In the genomic region with DNA sequence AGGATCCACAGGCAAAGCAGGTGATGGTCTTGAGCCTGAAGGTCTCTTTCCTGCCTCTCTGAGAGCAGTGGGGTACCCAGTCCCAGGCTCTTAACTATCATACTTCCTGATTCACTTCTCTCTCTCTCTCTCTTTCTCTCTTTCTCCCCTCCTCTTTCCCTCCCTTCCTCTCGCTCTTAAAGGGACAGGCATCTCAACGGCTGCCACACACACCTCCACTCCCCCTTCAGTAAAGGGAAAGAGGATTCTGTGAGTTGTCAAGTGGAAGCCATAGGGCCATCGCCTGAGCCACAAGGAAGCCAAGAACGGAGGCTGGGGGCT, we compare ENCODE assay signal across 8 mouse cellular contexts. TPM values are rescaled to one million over a fixed set of nuclear protein-coding genes. Genes with fewer than 3 reads are reported as not detected.
A peak's percentile ranks its signal among the peaks of the same experiment; 100 is the strongest.
DNase-seq lines count a peak whose midpoint lies in the region; ATAC-seq and TF ChIP-seq lines count a peak whose summit lies in the region.

TSS of gene Ikbke (minus strand) at position 151 of the 321 bp plus-strand sequence.

- H3K9me3 ChIP-seq in hindbrain, embryonic 12.5 days (replicated peaks): no peaks in the 10 kb centered on the region

- H3K4me1 ChIP-seq in kidney, adult 2 months (ENCODE audit: control insufficient read depth, insufficient read depth, low read length): no peaks in the 10 kb centered on the region; the same call in 1 of the 2 replicates
- no peaks in the 10 kb centered on the region for H3K4me1 ChIP-seq in hindbrain, embryonic 12.5 days

- H3K4me2 ChIP-seq in hindbrain, embryonic 12.5 days (replicated peaks): peak within 1 kb of the TSS; percentile 36

- H3K27ac ChIP-seq in kidney, adult 2 months (ENCODE audit: insufficient read depth, low read depth, low read length): no peak within 1 kb of the TSS
- H3K27ac ChIP-seq in hindbrain, embryonic 12.5 days: no peak within 1 kb of the TSS

- no peak within 1 kb of the TSS; the same call in 1 of the 2 replicates for H3K9ac ChIP-seq in hindbrain, embryonic 12.5 days

- no peak for TF ChIP-seq POLR2A in kidney, adult 2 months (IDR thresholded peaks at IDR 0.05; ENCODE audit: low read depth, low read length)

- peak; percentile 10 for DNase-seq in kidney, adult 2 months
- no peak for DNase-seq in kidney, adult 11 months
- DNase-seq in NIH3T3 (ENCODE audit: low read depth): peak; percentile 61
- no peak for DNase-seq in layer of hippocampus, postnatal 25 days (ENCODE audit: extremely low spot score in 1 of 2, low spot score in 1 of 2)
- no peak for DNase-seq in left cerebral cortex, adult 11 months (ENCODE audit: low spot score)
- DNase-seq in frontal cortex, postnatal 10 days (ENCODE audit: low spot score in 2 of 2): no peak

- ATAC-seq in hindbrain, embryonic 12.5 days (ENCODE audit: low FRiP score): no peak
- ATAC-seq in megakaryocyte progenitor cell, adult 5-6 weeks (replicated peaks; ENCODE audit: poor library complexity): peak; percentile 37

- TF ChIP-seq CTCF in kidney, adult 2 months (conservative IDR thresholded peaks at IDR 0.05; ENCODE audit: insufficient read depth, insufficient read length, low read depth, low read length): no peak

- WGBS in kidney, adult 2 months: 30% methylated on average over 4 of the region's 4 CpGs
- WGBS in hindbrain, embryonic 12.5 days: 48% methylated on average over 4 of the region's 4 CpGs

- H3K27me3 ChIP-seq in kidney, adult 2 months (replicated peaks; ENCODE audit: control insufficient read depth, insufficient read depth, low read length): no peaks in the 10 kb centered on the region
- H3K27me3 ChIP-seq in hindbrain, embryonic 12.5 days: no peaks in the 10 kb centered on the region

- H3K36me3 ChIP-seq in kidney, adult 2 months (ENCODE audit: control insufficient read depth, insufficient read depth, low read length): no peaks in the 10 kb centered on the region
- no peaks in the 10 kb centered on the region for H3K36me3 ChIP-seq in hindbrain, embryonic 12.5 days

- peak within 1 kb of the TSS; percentile 34 for H3K4me3 ChIP-seq in kidney, adult 2 months (ENCODE audit: insufficient read depth, low read depth, low read length)
- H3K4me3 ChIP-seq in hindbrain, embryonic 12.5 days: 0 out of 2 replicates have a peak within 1 kb of the TSS, but pooled peaks have one; percentile 10

RNA-seq across cellular contexts. Expression of gene Ikbke, which starts in this region (rescaled TPM):
- 7.6 and 10.5 TPM in 2 replicates for polyA plus RNA-seq in kidney, adult 2 months (2012; rRNA removed)
- polyA plus RNA-seq in hindbrain, embryonic 12.5 days (2016; fragmentation: Nextera tagmentation; extraction: Ambion mirVana): 1.8 and 2.6 TPM in 2 replicates
- total RNA-seq in megakaryocyte progenitor cell, adult 5-6 weeks (2015): 21.4 and 22.1 TPM in 2 replicates
- 25.9 and 28.6 TPM in 2 replicates for total RNA-seq in megakaryocyte progenitor cell, adult 5-6 weeks (2017)
- 1 to 10 TPM in 1 of 2 experiments, under 1 TPM in 1; 0.98 to 2.7 TPM for total RNA-seq in layer of hippocampus, postnatal 25 days (2021)

Comparison
In these comparisons a context has a peak if more than half of its experiments do, and no peak if none do; other contexts are left out.
1. RNA of gene Ikbke (total RNA-seq): 21.4 to 28.6 TPM in megakaryocyte progenitor cell, adult 5-6 weeks; 0.98 to 2.7 TPM in layer of hippocampus, postnatal 25 days; every median in the first group is over 4 times any median in the second.
2. DNase-seq: peak in kidney, adult 2 months (single experiment) and NIH3T3 (single experiment); none in kidney, adult 11 months (single experiment), layer of hippocampus, postnatal 25 days (0 of 2), left cerebral cortex, adult 11 months (single experiment) and frontal cortex, postnatal 10 days (0 of 2).